Mouse (Mus musculus) large intestine, adult 2 months (tissue): ENCODE data around the gene Six2. TPM values are rescaled to one million over a fixed set of nuclear protein-coding genes. Genes with fewer than 3 reads are reported as not detected.
"Not testable (repeated sequence)": the region's sequence is repeated elsewhere in the genome, so short reads cannot be mapped to it uniquely, and the experiment has no call there.

Source experiments
- DNase-seq: peaks from one replicate; pipeline ENCODE4 v3.0.0-alpha.2; 2012; ENCODE audit warnings: low read depth, low spot score
- WGBS: fragments of 180-500 bp; shearing (Covaris S2); methylation state at CpG from one replicate; pipeline ENCODE4 v1.1.7; 2018; 5-methylcytosine and 5-hydroxymethylcytosine counted together
- polyA plus RNA-seq: library from polyadenylated mRNA; depleted of rRNA; stranded (reverse); fragments of >200 nt; gene quantifications from 2 replicates; pipeline ENCODE4 v1.2.3, GENCODE M21; 2012

The Six2 gene
- polyA plus RNA-seq, 1 experiment: not detected

DNA sequence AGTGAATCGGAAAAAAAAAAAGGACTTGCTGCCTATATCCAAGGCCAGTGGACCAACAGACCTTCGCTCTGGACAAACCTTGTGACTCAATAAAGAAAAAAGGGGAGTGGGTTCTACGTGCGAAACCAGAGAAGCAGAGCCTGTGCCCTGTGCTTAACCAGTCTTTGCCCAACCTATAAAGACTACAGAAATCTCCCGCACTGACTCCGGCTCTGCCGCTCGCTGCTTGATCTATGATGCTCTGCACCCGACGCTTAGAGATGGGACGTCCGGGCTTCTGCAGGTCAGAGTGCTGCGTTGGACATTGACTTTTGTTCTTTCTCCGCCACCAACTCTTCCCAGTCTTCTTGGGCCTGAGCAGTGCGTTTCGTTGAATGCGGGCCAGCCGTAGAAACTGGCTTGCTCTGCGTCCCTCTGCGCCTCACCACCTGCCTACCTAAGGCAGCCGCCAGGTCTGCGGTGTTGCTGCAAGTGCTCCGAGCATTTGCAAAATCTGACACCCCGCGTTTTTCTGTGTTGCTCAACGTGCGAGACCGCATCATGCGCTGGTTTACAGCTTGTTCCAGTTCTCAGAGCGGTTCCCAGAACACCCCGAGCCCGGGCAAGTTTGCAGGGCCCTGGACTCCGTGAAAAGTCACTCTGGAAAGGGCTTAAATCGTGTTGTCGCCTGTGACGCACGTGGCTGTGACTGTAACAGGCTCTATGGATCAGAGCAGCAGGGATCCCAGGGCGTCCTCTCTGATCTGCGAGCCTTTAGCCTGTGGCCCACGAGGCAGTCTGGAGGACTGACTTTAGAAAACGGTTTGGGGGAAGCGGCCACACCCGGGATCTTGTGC is 3.8 kb upstream of the Six2 start:
- no peak for DNase-seq
- 12% methylated on average over 43 of the region's 43 CpGs for WGBS

- 15% methylated on average over 4 of the region's 4 CpGs for WGBS
- DNase-seq: no peak
Observed at GRCm38 (mm10) chr17:85690969-85691335, 2.9 kb upstream of the Six2 start.

DNA sequence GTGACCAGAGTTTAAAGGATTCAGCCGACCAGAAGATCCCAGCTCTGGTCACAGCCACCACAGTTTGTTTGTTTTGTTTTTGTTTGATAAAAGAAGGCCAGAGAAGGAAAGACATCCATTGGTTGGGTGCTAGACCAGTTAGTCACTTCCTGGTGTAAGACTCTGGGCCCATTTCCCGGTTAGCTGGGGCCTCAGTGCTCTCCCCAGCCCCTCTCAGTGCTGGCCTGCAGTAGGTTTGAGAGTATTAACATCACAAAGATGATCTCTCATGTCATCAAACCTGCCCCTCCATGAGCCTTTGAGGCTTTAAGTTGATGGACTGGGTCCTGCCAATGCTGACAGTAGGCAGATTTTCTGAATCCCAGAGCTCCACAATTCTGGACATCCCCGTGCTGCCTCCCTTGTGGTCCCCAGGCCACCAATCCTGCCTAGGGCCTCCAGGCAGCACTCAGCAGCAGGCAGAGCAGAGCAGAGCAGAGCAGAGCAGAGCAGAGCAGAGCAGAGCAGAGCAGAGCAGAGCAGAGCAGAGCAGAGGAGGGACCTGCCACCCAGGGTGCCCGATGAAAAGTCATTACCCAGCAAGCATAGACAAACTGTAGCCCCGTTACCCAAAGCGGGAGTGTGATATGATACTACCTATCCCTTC is 2.4 kb upstream of the Six2 start:
- no peak for DNase-seq
- WGBS: 12% methylated on average over 6 of the region's 6 CpGs

DNA sequence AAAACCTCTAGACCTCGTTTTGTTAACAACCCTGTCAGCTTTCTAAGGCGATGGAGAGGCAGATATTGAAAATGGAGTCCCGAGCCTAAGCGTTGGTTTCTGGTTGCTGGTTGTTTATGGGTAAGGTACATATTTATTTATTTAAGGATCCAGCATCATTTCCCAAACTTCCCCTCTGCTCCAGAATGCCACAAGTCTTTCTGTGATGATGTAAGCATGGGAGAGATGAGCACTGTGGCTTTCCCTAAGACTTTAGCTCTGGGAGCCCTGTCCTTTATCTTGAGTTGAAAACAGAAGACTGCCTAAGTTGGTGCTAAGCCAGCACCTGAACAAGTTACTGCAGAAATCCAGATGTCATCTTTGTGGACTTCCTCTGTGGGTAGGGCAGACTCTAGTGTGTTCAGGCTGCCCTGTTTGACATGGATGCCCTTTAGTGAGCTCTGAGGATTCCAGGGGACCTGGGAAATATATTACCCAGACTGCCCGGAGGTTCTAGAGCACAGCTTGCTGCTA is 1.8 kb upstream of the Six2 start:
- DNase-seq: no peak
- WGBS: 13% methylated on average over 5 of the region's 5 CpGs

GRCm38 (mm10) chr17:85688911-85689806 is 1.1 kb upstream of the Six2 start:
- 3% methylated on average over 35 of the region's 35 CpGs for WGBS
- no peak for DNase-seq

GRCm38 (mm10) chr17:85687421-85688235 is 446 bp downstream of the Six2 start:
- 3% methylated on average over 95 of the region's 109 CpGs for WGBS
- DNase-seq: no peak

DNA sequence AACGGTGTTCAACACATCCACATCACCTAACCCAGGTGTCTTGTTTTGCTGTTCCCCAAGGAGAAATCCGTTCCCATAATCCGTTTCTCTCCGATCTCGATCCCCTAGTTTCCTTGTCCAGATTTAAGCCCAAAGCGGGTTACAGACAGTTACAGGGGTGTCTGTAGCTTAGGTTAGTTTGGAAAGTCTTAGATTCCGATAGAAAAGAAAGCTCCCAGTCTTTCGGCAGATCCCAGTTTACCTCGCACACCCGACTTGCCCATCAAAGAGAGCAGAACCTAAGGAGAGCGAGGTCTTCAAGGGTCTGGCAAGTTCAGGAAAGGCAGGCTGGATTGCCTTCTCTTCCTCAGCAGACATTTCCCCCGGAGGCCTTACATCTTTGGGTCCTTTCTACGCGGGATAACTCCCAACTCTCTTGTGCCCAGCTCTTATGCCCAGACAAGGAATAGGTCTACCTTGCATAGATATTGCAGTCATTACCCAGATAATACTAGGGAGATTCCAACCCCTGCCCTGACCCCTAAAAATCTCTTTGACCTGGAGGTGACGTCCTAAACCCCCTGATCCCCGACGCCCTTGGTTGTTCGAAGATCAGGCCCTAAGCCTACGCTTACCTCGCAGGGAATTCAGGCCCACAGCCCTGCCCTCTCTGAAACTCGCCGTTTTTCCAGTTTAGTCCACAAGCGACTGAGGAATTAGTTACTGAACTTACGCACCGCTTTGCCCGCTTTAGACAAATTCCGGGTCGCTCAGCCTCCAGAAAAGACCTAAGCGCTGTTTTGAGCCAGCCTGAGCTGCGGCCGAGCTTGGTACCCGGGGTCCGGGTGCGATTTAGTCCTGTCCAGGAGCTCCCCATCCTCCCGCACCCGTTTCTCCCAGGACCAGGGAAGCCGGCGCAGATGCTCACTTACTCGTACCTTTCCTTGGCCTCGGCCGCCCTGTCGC is 1.3 kb downstream of the Six2 start:
- WGBS: 8% methylated on average over 42 of the region's 42 CpGs
- no peak for DNase-seq

DNA sequence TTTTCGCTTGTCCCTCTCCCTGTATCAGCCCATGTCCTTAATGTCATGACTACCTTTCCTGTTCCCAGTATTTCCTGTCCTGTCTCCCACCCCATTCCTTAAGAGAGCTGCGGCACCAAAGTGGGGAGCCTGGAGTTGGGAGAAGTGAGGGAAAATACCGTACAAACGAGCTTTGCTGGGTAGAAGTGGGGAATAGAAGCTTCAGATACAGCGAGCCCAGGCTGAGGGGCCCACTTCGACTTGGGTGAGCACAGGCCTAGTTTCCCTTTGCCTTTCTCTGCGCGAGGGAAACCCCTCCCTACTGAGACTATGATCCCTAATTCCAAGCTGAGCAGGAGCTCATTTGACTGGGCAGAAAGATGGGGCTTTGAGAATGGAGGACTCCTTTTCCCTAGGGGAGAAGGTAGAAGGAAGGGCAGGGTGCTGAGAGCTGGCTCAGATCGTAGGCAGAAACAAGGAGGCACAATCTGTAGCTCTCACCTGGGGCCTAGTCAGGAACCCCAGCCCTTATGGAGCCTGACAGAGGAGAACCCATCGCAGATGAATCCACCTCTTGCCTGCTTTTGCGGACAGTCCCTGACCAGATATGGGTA is 2.3 kb downstream of the Six2 start:
- no peak for DNase-seq
- 20% methylated on average over 11 of the region's 11 CpGs for WGBS

DNA sequence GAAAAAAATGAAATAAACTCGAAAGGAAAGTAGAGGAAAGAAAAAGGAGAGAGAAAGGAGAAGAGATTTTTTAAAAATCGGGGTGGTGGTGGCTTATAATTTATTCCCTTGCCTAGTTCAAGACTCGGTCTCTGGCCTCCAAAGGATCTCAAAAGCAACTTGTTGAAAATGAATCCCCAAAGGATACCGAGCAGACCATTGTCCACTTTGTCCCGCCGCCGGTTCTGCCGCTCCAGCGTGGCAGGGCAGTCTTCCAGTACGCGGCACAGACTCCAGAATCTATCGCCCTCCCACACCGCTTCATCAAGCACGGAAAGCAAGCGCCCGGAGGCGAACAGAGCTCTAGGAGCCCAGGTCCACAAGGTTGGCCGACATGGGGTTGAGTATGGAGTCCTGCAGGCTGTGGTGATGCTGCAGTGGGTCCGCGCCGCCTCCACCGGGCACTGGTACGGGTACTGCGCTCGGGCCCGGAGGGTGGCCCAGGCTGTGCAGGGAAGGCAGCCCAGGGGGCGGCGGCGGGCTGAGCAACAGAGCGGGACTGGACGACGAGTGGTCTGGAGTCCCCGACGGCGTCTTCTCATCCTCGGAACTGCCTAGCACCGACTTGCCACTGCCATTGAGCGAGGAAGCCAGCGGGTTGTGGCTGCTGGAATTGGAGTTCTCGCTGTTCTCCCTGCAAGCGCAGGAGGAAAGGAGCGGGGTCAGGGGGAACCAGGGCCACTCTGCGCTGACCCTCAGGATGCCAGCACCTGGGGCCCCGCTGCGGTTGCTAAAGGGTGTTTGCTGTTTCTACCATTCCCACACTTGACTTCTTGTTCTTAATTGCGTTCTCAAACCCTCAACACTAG is 3.0 kb downstream of the Six2 start:
- 9% methylated on average over 46 of the region's 46 CpGs for WGBS
- DNase-seq: no peak

DNA sequence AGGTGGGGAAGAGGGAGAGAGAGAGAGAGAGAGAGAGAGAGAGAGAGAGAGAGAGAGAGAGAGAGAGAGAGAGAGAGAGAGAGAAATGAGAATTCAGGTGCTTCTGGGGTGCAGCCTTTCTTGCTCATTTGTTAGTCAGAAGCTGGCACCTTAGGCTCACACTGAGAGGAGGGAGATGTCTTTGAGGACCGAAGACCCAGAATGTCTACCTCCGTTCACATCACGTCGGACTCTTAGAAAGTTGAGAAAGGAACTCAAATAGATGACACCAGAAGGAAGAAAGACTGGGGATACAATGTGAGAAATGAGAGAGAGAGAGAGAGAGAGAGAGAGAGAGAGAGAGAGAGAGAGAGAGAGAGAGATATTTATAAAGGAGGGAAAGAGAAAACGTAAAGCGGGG is 3.6 kb downstream of the Six2 start:
- 15% methylated on average over 6 of the region's 6 CpGs for WGBS
- DNase-seq: not testable (repeated sequence)

- DNase-seq: no peak
- 9% methylated on average over 17 of the region's 17 CpGs for WGBS
Observed at GRCm38 (mm10) chr17:85683984-85684307, 4.1 kb downstream of the Six2 start.

GRCm38 (mm10) chr17:85683111-85683983 is 4.7 kb downstream of the Six2 start:
- no peak for DNase-seq
- WGBS: 11% methylated on average over 25 of the region's 25 CpGs

GRCm38 (mm10) chr17:85682181-85682710 is 5.8 kb downstream of the Six2 start:
- no peak for DNase-seq
- 15% methylated on average over 7 of the region's 7 CpGs for WGBS

- DNase-seq: no peak
- 19% methylated on average over 6 of the region's 6 CpGs for WGBS
Observed at GRCm38 (mm10) chr17:85681741-85682140, 6.3 kb downstream of the Six2 start.

- 17% methylated on average over 19 of the region's 19 CpGs for WGBS
- no peak for DNase-seq
Observed at GRCm38 (mm10) chr17:85680851-85681550, 7.1 kb downstream of the Six2 start.
